Mouse (Mus musculus) kidney, adult 18-20 months (tissue): Measurements from ENCODE around the gene Rad51b.

ENCODE experiments used
- DNase-seq: peaks from one replicate; pipeline ENCODE4 v3.0.0; 2021

Rad51b gene

DNA sequence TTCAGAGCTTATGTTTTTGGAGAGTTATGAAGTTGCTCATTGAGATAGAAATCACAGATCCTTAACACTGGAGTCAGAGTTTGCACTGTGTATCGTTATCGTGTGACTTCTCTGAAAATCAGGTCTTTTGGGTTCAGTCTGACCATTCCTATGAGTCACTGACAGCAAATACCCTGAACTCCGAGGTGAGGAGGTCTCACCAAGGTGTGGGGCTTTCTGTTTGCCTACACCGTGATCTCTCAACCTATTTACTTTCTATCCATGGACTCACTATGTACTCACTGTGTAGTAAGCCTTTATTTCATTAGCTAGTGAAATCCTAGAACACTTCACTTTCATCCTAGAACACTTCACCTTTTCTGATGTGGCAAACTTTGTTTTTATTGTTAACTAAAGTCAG lies 34.6 kb downstream of the Rad51b start:
- no peak for DNase-seq

DNA sequence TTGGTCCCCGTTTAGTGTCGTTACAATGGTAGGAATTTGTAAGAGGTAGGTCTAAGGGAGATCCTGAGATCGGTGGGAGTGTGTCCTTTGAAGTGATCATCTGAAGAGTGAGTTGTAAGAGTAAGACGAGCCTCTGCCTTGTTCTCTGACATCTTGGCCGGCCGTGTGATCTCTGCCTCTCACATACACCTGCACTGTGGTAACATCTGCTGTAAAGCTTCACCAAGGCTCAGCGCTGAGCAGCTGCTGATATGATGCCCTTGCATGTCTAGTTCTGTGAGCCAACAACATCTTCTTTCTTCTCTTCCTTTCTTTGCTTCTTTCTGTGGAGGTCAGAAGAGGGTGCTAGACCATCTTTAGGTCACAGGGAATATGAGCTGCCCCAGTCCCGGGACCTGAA lies 41.7 kb downstream of the Rad51b start:
- no peak for DNase-seq

GRCm38 (mm10) chr12:79340513-79340912 lies 43.4 kb downstream of the Rad51b start:
- no peak for DNase-seq

- no peak for DNase-seq
Measured at GRCm38 (mm10) chr12:79341291-79341845, 44.3 kb downstream of the Rad51b start.

DNA sequence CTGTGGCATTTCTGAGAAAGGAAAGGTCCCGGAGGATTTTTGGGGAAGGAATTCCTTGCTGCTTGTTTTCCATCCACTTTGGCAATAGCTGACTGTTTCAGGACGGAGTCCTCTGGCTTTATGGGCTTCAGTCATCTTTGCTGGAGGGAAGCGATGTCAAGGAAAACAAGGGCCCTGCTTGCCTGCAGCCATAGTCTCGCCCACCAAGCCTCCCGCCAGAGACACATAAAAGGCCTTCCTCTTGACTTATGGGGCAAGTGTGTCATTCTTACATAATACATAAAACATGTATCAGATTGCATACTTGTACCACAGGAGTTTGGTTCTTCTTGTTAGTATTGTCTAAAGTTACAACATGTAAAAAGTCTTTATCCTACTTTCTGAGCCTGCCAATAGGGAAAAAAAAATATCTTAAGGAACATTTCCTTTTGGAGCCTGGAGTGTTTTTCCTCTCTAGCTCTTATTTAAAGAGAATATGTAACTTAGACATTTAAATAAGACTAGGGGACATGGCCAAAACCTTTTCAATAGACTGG lies 49.2 kb downstream of the Rad51b start:
- DNase-seq = no peak

GRCm38 (mm10) chr12:79347643-79348042 lies 50.6 kb downstream of the Rad51b start:
- DNase-seq = peak; percentile 50

GRCm38 (mm10) chr12:79351461-79351860 lies 54.4 kb downstream of the Rad51b start:
- no peak for DNase-seq

GRCm38 (mm10) chr12:79352086-79352741 lies 55.1 kb downstream of the Rad51b start:
- DNase-seq = no peak

GRCm38 (mm10) chr12:79352742-79353114 lies 55.6 kb downstream of the Rad51b start:
- no peak for DNase-seq

DNA sequence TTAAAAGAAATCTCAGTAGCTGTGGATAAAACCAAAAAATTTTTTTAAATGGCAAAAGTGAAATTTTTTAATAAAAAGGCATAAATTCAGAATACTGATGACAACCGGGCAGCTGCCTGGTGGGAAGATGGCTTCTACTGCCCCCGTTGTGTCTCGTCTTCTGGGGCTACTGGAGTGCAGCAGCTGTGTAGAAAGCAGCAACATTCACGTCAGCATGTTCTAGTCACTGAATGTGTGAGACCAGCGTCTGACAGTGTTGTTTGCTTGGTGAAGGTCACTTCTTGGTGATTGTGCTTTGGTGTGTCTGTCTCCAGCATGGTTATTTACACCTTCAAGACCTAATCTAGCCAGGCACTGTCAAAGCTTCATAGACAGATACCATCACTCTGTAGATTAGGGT lies 56.3 kb downstream of the Rad51b start:
- no peak for DNase-seq

DNA sequence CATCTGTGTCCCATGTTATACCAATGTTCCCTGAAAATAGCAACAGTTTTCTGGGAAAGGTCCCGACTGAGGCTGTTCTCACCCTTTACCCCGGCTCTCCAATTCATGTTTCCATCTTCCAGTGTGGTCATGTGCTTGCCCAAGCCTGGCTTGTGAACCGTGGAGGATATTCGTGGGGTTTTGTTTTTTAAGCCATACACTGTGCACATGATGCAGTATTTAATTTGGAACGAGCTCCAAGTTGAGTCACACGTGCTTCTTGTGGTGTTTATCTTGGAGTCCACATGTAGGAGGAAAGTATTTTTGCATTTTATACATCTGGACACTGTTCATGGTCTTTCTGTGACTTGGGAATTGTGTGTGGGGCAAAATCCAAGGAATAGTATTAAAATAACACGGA lies 57.5 kb downstream of the Rad51b start:
- DNase-seq = peak; percentile 41

DNA sequence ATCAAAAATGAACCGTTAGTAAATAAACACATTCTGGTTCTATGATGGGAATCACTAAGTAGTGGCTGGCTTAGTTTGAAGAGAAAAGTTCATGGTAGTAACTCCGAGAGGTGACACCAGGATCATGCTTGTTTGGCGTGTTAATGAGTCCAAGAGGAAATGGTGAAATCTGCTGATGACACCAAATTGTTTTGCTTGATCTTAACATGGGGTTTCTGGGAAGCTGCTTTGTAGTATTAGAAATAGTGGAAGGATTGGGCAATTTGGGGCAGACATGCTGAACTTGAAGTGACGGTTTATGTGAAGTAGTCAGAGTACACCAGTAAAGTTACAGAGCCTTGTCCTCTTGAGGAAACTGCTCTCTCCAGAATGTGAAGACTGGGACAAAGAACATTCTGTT lies 59.1 kb downstream of the Rad51b start:
- no peak for DNase-seq

DNA sequence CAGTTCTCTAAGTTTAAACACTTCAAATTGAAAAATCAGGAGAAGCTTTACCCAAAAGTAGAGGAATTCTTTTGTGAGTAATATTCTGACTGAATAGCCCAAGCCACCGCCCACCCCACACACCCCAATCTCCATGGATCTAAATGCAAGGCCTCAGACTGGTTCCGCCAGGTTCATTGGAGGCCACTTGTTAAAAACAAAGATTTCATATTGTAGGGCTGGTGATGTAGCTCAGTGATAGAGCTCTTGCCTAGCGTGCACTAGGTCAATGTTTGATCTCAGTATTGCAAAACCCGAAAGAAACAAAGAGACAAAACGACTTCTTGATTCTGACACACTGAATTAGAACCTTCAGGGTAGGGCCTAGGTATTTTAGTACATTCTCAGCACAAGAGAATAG lies 60.5 kb downstream of the Rad51b start:
- no peak for DNase-seq

DNA sequence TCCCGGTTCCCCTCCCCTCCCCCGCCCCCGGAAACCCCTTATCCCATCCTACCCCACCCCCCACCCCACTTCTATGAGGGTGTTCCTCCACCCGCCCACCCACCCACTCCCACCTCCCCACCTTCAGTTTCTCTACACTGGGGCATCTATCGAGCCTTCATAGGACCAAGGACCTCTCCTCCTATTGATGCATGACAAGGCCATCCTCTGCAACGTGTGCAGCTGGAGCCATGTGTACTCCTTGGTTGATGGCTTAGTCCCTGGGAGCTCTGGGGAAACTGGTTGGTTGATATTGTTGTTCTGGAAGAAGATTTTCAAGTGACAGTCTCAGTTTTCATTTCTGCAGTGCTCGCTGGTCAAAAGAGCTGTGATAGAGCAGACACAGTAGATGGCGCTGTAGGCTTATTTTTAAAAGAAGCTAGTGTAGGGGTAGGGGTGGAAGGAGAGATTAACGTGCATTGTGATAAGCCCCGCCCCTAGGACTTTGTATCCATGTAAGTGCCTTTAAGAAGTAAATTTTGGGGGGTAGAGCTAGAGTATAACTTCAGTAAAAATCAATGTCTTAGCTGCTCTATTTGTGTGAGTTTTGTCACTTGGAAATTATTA lies 61.6 kb downstream of the Rad51b start:
- DNase-seq = peak; percentile 43

GRCm38 (mm10) chr12:79359404-79359803 lies 62.3 kb downstream of the Rad51b start:
- DNase-seq = no peak

- DNase-seq = peak; percentile 38
Measured at GRCm38 (mm10) chr12:79362219-79362618, 65.1 kb downstream of the Rad51b start.

DNA sequence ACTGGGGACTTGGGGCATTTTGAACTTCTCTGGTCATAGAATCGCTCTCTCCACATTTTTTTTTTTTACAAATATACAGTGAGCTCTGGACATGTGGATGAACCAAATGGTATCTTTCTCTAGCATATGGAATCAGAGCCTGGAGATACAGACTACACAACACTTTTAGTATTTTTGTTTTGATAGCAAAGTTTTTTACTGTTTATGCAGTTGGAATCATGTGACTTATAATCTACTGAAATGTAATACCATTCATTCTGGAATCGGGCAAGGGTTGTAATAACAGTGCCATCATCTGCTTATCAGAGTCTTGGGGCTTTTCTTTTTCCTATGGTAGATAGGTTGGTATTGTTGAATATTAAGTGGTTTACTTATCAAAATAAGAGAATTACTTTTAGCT lies 67.2 kb downstream of the Rad51b start:
- DNase-seq = no peak

GRCm38 (mm10) chr12:79368818-79369217 lies 71.7 kb downstream of the Rad51b start:
- no peak for DNase-seq

- no peak for DNase-seq
Measured at GRCm38 (mm10) chr12:79369512-79370165, 72.6 kb downstream of the Rad51b start.

- DNase-seq = no peak
Measured at GRCm38 (mm10) chr12:79372697-79373096, 75.6 kb downstream of the Rad51b start.

DNA sequence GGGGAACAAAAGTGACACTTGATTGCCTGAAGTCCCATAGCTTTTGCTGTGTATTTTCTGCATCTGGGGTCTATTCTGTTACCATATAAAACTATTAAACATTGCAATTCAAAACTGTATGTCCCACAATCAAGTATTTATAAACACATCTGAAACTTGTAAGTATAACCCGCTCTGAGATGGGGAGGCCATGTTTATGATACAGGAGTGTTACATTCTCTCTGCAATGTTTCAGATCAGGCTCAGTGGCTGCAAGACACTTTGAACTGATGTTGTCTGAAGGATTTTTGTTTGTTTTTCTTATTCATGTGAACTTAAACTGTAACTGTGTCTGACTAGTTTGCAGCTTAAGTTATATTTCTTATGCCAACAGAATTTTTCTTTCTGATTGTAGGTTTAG lies 80.3 kb downstream of the Rad51b start:
- no peak for DNase-seq

GRCm38 (mm10) chr12:79377861-79378260 lies 80.8 kb downstream of the Rad51b start:
- no peak for DNase-seq

- no peak for DNase-seq
Measured at GRCm38 (mm10) chr12:79380190-79380589, 83.1 kb downstream of the Rad51b start.

- DNase-seq = no peak
Measured at GRCm38 (mm10) chr12:79381489-79381888, 84.4 kb downstream of the Rad51b start.
